Mouse (Mus musculus): ENCODE measurements around the gene Akr1b3. TPM values are rescaled to one million over a fixed set of nuclear protein-coding genes. Genes with fewer than 3 reads are reported as not detected.
A peak's percentile ranks its signal among the peaks of the same experiment; 100 is the strongest.

Gene Akr1b3
- polyA plus RNA-seq, 1 experiment from 2014 or later, result 106 TPM

- Histone ChIP-seq H3K4me2 (replicated peaks; ENCODE audit: low read depth, low read length) (no peak overlapping the region), H3K27ac (ENCODE audit: low read length) (no peak overlapping the region), H3K9me3 (ENCODE audit: low read length) (no peaks in the 10 kb centered on the region), H3K9ac (replicated peaks; ENCODE audit: low read depth) (no peak overlapping the region), H3K4me1 (ENCODE audit: insufficient read depth, low read depth, low read length) (peaks cover 3% of the 10 kb centered on the region), H3K27me3 (replicated peaks; ENCODE audit: insufficient read depth, low read length) (no peaks in the 10 kb centered on the region), H3K36me3 (ENCODE audit: insufficient read depth, low read length) (0 out of 2 replicates have a peak, but pooled peaks cover 10% of the 10 kb centered on the region), H3K4me3 (ENCODE audit: low read depth, low read length) (no peak overlapping the region)
- no peak for DNase-seq (ENCODE audit: low spot score)
- TF ChIP-seq EP300 (IDR thresholded peaks at IDR 0.05), result no peak
- ATAC-seq, result peak; percentile 29
- 84% methylated on average over 6 of the region's 6 CpGs for WGBS
Measured at GRCm38 (mm10) chr6:34309526-34309925, 7.8 kb downstream of the Akr1b3 start.

GRCm38 (mm10) chr6:34306797-34307196 is 10.5 kb downstream of the Akr1b3 start:
- ATAC-seq, result peak; percentile 55
- Histone ChIP-seq H3K9ac (replicated peaks; ENCODE audit: low read depth) (no peak overlapping the region), H3K4me1 (ENCODE audit: insufficient read depth, low read depth, low read length) (no peaks in the 10 kb centered on the region), H3K36me3 (ENCODE audit: insufficient read depth, low read length) (0 out of 2 replicates have a peak, but pooled peaks cover 10% of the 10 kb centered on the region), H3K4me3 (ENCODE audit: low read depth, low read length) (no peak overlapping the region), H3K4me2 (replicated peaks; ENCODE audit: low read depth, low read length) (no peak overlapping the region), H3K27ac (ENCODE audit: low read length) (no peak overlapping the region), H3K27me3 (replicated peaks; ENCODE audit: insufficient read depth, low read length) (no peaks in the 10 kb centered on the region), H3K9me3 (ENCODE audit: low read length) (no peaks in the 10 kb centered on the region)
- TF ChIP-seq CTCF (IDR thresholded peaks at IDR 0.05) (no peak), EP300 (IDR thresholded peaks at IDR 0.05) (no peak)
- 79% methylated on average over 6 of the region's 6 CpGs for WGBS
- peak; percentile 14 for DNase-seq (ENCODE audit: low spot score)

- no peak overlapping the region for H3K4me2 ChIP-seq (replicated peaks; ENCODE audit: low read depth, low read length)
- no peak overlapping the region for H3K9ac ChIP-seq (replicated peaks; ENCODE audit: low read depth)
- peak; percentile 56 for DNase-seq (ENCODE audit: low spot score)
- H3K4me3 ChIP-seq (ENCODE audit: low read depth, low read length), result no peak overlapping the region
- peak; percentile 79 for ATAC-seq
- H3K9me3 ChIP-seq (ENCODE audit: low read length), result no peaks in the 10 kb centered on the region
- H3K4me1 ChIP-seq (ENCODE audit: insufficient read depth, low read depth, low read length), result no peaks in the 10 kb centered on the region
- no peaks in the 10 kb centered on the region for H3K27me3 ChIP-seq (replicated peaks; ENCODE audit: insufficient read depth, low read length)
- 60% methylated on average over 10 of the region's 10 CpGs for WGBS
- no peak for TF ChIP-seq EP300 (IDR thresholded peaks at IDR 0.05)
- no peak for TF ChIP-seq CTCF (IDR thresholded peaks at IDR 0.05)
- no peak overlapping the region for H3K27ac ChIP-seq (ENCODE audit: low read length)
- 0 out of 2 replicates have a peak, but pooled peaks cover 3% of the 10 kb centered on the region for H3K36me3 ChIP-seq (ENCODE audit: insufficient read depth, low read length)
Measured at GRCm38 (mm10) chr6:34304675-34305241, 12.5 kb downstream of the Akr1b3 start.

GRCm38 (mm10) chr6:34297055-34297454 is 20.2 kb downstream of the Akr1b3 start:
- H3K4me3 ChIP-seq (ENCODE audit: low read depth, low read length), result no peak overlapping the region
- no peaks in the 10 kb centered on the region for H3K4me1 ChIP-seq (ENCODE audit: insufficient read depth, low read depth, low read length)
- 84% methylated on average over 3 of the region's 3 CpGs for WGBS
- no peak overlapping the region for H3K9ac ChIP-seq (replicated peaks; ENCODE audit: low read depth)
- no peaks in the 10 kb centered on the region for H3K9me3 ChIP-seq (ENCODE audit: low read length)
- no peaks in the 10 kb centered on the region for H3K36me3 ChIP-seq (ENCODE audit: insufficient read depth, low read length)
- peak; percentile 40 for ATAC-seq
- TF ChIP-seq CTCF (IDR thresholded peaks at IDR 0.05) (no peak), EP300 (IDR thresholded peaks at IDR 0.05) (no peak)
- H3K27me3 ChIP-seq (replicated peaks; ENCODE audit: insufficient read depth, low read length), result no peaks in the 10 kb centered on the region
- no peak overlapping the region for H3K4me2 ChIP-seq (replicated peaks; ENCODE audit: low read depth, low read length)
- no peak overlapping the region for H3K27ac ChIP-seq (ENCODE audit: low read length)
- peak; percentile 25 for DNase-seq (ENCODE audit: low spot score)

- 89% methylated on average over 9 of the region's 9 CpGs for WGBS
- Histone ChIP-seq H3K4me2 (replicated peaks; ENCODE audit: low read depth, low read length) (no peak overlapping the region), H3K9me3 (ENCODE audit: low read length) (no peaks in the 10 kb centered on the region), H3K4me3 (ENCODE audit: low read depth, low read length) (no peak overlapping the region), H3K27me3 (replicated peaks; ENCODE audit: insufficient read depth, low read length) (no peaks in the 10 kb centered on the region), H3K36me3 (ENCODE audit: insufficient read depth, low read length) (no peaks in the 10 kb centered on the region), H3K4me1 (ENCODE audit: insufficient read depth, low read depth, low read length) (no peaks in the 10 kb centered on the region), H3K9ac (replicated peaks; ENCODE audit: low read depth) (no peak overlapping the region), H3K27ac (ENCODE audit: low read length) (no peak overlapping the region)
- TF ChIP-seq EP300 (IDR thresholded peaks at IDR 0.05), result no peak
- no peak for TF ChIP-seq CTCF (IDR thresholded peaks at IDR 0.05)
- no peak for DNase-seq (ENCODE audit: low spot score)
- no peak for ATAC-seq
Measured at GRCm38 (mm10) chr6:34295437-34295836, 21.8 kb downstream of the Akr1b3 start.

GRCm38 (mm10) chr6:34292882-34293487 is 24.3 kb downstream of the Akr1b3 start:
- Histone ChIP-seq H3K4me3 (ENCODE audit: low read depth, low read length) (no peak overlapping the region), H3K4me2 (replicated peaks; ENCODE audit: low read depth, low read length) (no peak overlapping the region), H3K27ac (ENCODE audit: low read length) (no peak overlapping the region), H3K9me3 (ENCODE audit: low read length) (no peaks in the 10 kb centered on the region), H3K36me3 (ENCODE audit: insufficient read depth, low read length) (no peaks in the 10 kb centered on the region), H3K4me1 (ENCODE audit: insufficient read depth, low read depth, low read length) (no peaks in the 10 kb centered on the region), H3K27me3 (replicated peaks; ENCODE audit: insufficient read depth, low read length) (no peaks in the 10 kb centered on the region), H3K9ac (replicated peaks; ENCODE audit: low read depth) (no peak overlapping the region)
- 25% methylated on average over 9 of the region's 9 CpGs for WGBS
- peak; percentile 90 for ATAC-seq
- peak; percentile 91 for DNase-seq (ENCODE audit: low spot score)
- TF ChIP-seq CTCF (IDR thresholded peaks at IDR 0.05), result peak; percentile 96
- TF ChIP-seq EP300 (IDR thresholded peaks at IDR 0.05), result no peak

Measured in lung, postnatal 0 days (tissue).